Mouse (Mus musculus) heart, postnatal 0 days (tissue): ENCODE results near the gene Prpsap1. TPM values are rescaled to one million over a fixed set of nuclear protein-coding genes. Genes with fewer than 3 reads are reported as not detected.

Experiments used
- ATAC-seq: fragments of 200-750 bp; cut with Nextera tagmentation; 2 replicates; pipeline ENCODE4 v1.8.0; 2017; ENCODE audit warnings: low read depth, moderate number of reproducible peaks, moderate library complexity; ENCODE audit not compliant: insufficient read depth
- DNase-seq: peaks from one replicate; pipeline ENCODE4 v3.0.0-alpha.2; 2016; ENCODE audit warnings: low spot score
- H3K27ac ChIP-seq: fragments of 300-500 bp; sonication (generic); 2 replicates; pipeline ENCODE4 v1.5.1; 2014; ENCODE audit warnings: low read depth, mild to moderate bottlenecking
- H3K27me3 ChIP-seq: fragments of 300-500 bp; sonication (generic); 2 replicates; pipeline ENCODE4 v1.6.1; 2014; ENCODE audit warnings: low read length, mixed read lengths; ENCODE audit not compliant: control insufficient read depth, insufficient read depth
- H3K36me3 ChIP-seq: fragments of 300-500 bp; sonication (generic); replicated peaks from 2 replicates; pipeline ENCODE4 v1.6.1; 2014; ENCODE audit warnings: low read length, mixed read lengths; ENCODE audit not compliant: control insufficient read depth, insufficient read depth
- H3K4me1 ChIP-seq: fragments of 300-500 bp; sonication (generic); 2 replicates; pipeline ENCODE4 v1.6.1; 2014; ENCODE audit warnings: antibody characterized with exemption; ENCODE audit not compliant: control insufficient read depth, insufficient read depth
- H3K4me2 ChIP-seq: fragments of 300-500 bp; sonication (generic); 2 replicates; pipeline ENCODE4 v1.6.1; 2014; ENCODE audit warnings: low read depth, mild to moderate bottlenecking, low read length, moderate library complexity
- H3K4me3 ChIP-seq: fragments of 300-500 bp; sonication (generic); 2 replicates; pipeline ENCODE4 v1.5.1; 2014; ENCODE audit warnings: low read depth, low read length
- H3K9ac ChIP-seq: fragments of 300-500 bp; sonication (generic); replicated peaks from 2 replicates; pipeline ENCODE4 v1.6.1; 2014; ENCODE audit warnings: low read depth, low read length, mixed read lengths
- H3K9me3 ChIP-seq: fragments of 300-500 bp; sonication (generic); replicated peaks from 2 replicates; pipeline ENCODE4 v1.6.1; 2016; ENCODE audit warnings: low read length; ENCODE audit not compliant: control insufficient read depth
- CTCF ChIP-seq: IDR thresholded peaks from 2 replicates; pipeline ENCODE4 v1.5.1; 2016; ENCODE audit warnings: antibody characterized with exemption, control low read depth, low read depth
- EP300 ChIP-seq: IDR thresholded peaks from 2 replicates; pipeline ENCODE4 v1.6.1; 2016; ENCODE audit warnings: antibody characterized with exemption, low read depth
- WGBS: fragments of 180-500 bp; shearing (Covaris S2); extraction: QIAGEN DNeasy Blood & Tissue Kit; methylation state at CpG from one replicate; pipeline ENCODE4 v1.1.7; 2014; 5-methylcytosine and 5-hydroxymethylcytosine counted together
- polyA plus RNA-seq: library from polyadenylated mRNA; unstranded; fragments of >200 nt; fragmentation: Nextera tagmentation; extraction: Ambion mirVana; gene quantifications from 2 replicates; pipeline ENCODE4 v1.2.1, GENCODE M21; 2015
- total RNA-seq: library from RNA; depleted of rRNA; stranded (reverse); fragments of >200 nt; gene quantifications from 2 replicates; pipeline ENCODE4 v1.2.3, GENCODE M21; 2014; ENCODE audit warnings: low replicate concordance

Prpsap1 gene
- total and polyA plus RNA-seq, 2 experiments from 2014 or later, result 43.3 to 59.2 TPM

GRCm38 (mm10) chr11:116513531-116514038 is 19.6 kb upstream of the Prpsap1 start:
- WGBS, result 74% methylated on average over 4 of the region's 4 CpGs
- DNase-seq (no peak), ATAC-seq (no peak)
- TF ChIP-seq EP300 (no peak), CTCF (no peak)
- no peak overlapping the region for H3K27ac ChIP-seq
- H3K9ac ChIP-seq, result no peak overlapping the region
- no peak overlapping the region for H3K4me3 ChIP-seq
- no peaks in the 10 kb centered on the region for H3K4me1 ChIP-seq
- H3K27me3 ChIP-seq, result no peaks in the 10 kb centered on the region
- H3K4me2 ChIP-seq, result no peak overlapping the region
- no peaks in the 10 kb centered on the region for H3K9me3 ChIP-seq
- H3K36me3 ChIP-seq, result no peaks in the 10 kb centered on the region

DNA sequence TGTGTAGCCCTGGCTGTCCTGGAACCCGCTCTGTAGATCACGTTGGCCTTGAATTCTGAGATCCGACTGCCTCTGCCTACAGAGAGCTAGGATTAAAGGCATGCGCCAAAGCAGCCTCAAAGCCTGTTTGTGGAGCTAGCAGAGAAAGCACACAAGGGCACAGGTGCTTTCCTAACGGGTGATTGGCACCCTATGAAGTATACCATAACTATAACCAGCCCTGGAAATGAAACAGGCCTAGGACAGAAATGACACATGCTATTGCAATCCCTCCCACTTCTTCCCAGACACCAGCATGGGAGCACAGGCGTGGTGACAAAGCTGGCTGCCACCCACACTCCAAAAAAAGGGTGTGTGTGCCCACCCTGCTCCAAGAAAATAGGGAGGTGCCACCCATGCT is 19.0 kb upstream of the Prpsap1 start:
- Histone ChIP-seq H3K36me3 (no peaks in the 10 kb centered on the region), H3K9ac (no peak overlapping the region), H3K27me3 (no peaks in the 10 kb centered on the region), H3K27ac (no peak overlapping the region), H3K4me3 (no peak overlapping the region), H3K4me1 (no peaks in the 10 kb centered on the region), H3K9me3 (no peaks in the 10 kb centered on the region), H3K4me2 (no peak overlapping the region)
- DNase-seq (no peak), ATAC-seq (no peak)
- WGBS, result 81% methylated on average over 6 of the region's 6 CpGs
- TF ChIP-seq EP300 (no peak), CTCF (no peak)

- TF ChIP-seq CTCF (no peak), EP300 (no peak)
- H3K9ac ChIP-seq, result no peak overlapping the region
Observed at GRCm38 (mm10) chr11:116512154-116512553, 18.2 kb upstream of the Prpsap1 start.

GRCm38 (mm10) chr11:116511301-116511868 is 17.4 kb upstream of the Prpsap1 start:
- Histone ChIP-seq H3K9me3 (no peaks in the 10 kb centered on the region), H3K4me3 (no peak overlapping the region), H3K4me1 (no peaks in the 10 kb centered on the region), H3K9ac (no peak overlapping the region), H3K4me2 (no peak overlapping the region), H3K27me3 (no peaks in the 10 kb centered on the region), H3K27ac (no peak overlapping the region), H3K36me3 (no peaks in the 10 kb centered on the region)
- ATAC-seq (no peak), DNase-seq (no peak)
- no peak for TF ChIP-seq EP300
- TF ChIP-seq CTCF, result no peak
- 46% methylated on average over 7 of the region's 7 CpGs for WGBS

More at GRCm38 (mm10) chr11:116512154-116512553, 18.2 kb upstream of the Prpsap1 start:
- H3K27ac ChIP-seq, result no peak overlapping the region
- no peaks in the 10 kb centered on the region for H3K4me1 ChIP-seq
- H3K36me3 ChIP-seq, result no peaks in the 10 kb centered on the region
- no peak for ATAC-seq
- no peak for DNase-seq
- WGBS, result 85% methylated on average over 7 of the region's 7 CpGs
- H3K27me3 ChIP-seq, result no peaks in the 10 kb centered on the region
- no peak overlapping the region for H3K4me2 ChIP-seq
- H3K4me3 ChIP-seq, result no peak overlapping the region
- H3K9me3 ChIP-seq, result no peaks in the 10 kb centered on the region

DNA sequence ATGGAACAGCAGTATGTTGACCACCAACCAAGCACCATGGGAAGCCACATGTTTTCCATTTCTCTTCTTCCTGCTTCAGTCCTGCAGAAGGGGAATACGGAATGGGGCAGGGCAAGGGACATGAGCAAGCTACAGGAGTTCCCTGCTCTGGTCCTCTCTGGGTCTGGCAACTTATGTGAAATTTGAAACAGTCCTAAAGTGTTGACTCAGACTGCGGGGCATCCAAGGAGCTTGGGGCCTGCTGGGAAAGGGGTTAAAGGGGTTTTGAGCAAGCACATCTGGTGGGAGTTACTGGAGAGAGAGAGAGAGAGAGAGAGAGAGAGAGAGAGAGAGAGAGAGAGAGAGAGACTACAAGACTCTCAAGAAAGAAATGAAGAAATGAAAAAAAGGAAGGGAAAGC is 14.7 kb upstream of the Prpsap1 start:
- Histone ChIP-seq H3K4me1 (no peaks in the 10 kb centered on the region), H3K4me2 (no peak overlapping the region), H3K9ac (no peak overlapping the region), H3K36me3 (no peaks in the 10 kb centered on the region), H3K9me3 (no peaks in the 10 kb centered on the region), H3K27ac (no peak overlapping the region), H3K4me3 (no peak overlapping the region), H3K27me3 (no peaks in the 10 kb centered on the region)
- ATAC-seq (no peak), DNase-seq (no peak)
- WGBS, result 77% methylated on average over 2 of the region's 2 CpGs
- TF ChIP-seq CTCF (no peak), EP300 (no peak)
